Mouse (Mus musculus) myocyte (in vitro differentiated cells): Measurements from ENCODE around the gene Rab24. TPM values are rescaled to one million over a fixed set of nuclear protein-coding genes. Genes with fewer than 3 reads are reported as not detected.

Source experiments
- H3K27me3 ChIP-seq: one replicate; pipeline ENCODE4 v1.6.1; 2011; ENCODE audit not compliant: control insufficient read depth, insufficient read depth, insufficient read length
- H3K36me3 ChIP-seq: one replicate; pipeline ENCODE4 v1.6.1; 2011; ENCODE audit not compliant: control insufficient read depth, insufficient read depth
- H3K4me2 ChIP-seq: one replicate; pipeline ENCODE4 v1.6.1; 2011; ENCODE audit warnings: low read depth, control low read depth
- H3K4me3 ChIP-seq: one replicate; pipeline ENCODE4 v1.5.1; 2011; ENCODE audit warnings: mild to moderate bottlenecking, control low read depth, moderate library complexity
- H3K79me2 ChIP-seq: one replicate; pipeline ENCODE4 v1.6.1; 2011; ENCODE audit not compliant: control insufficient read depth, insufficient read depth
- H3ac ChIP-seq: one replicate; pipeline ENCODE4 v1.6.1; 2011; ENCODE audit not compliant: control insufficient read depth, insufficient read length
- CEBPB ChIP-seq: IDR thresholded peaks from 2 replicates; pipeline ENCODE4 v1.6.1; 2011; ENCODE audit warnings: mild to moderate bottlenecking, moderate library complexity; ENCODE audit not compliant: poor library complexity, insufficient read depth, severe bottlenecking
- E2F4 ChIP-seq: IDR thresholded peaks from one replicate; pipeline ENCODE4 v1.6.1; 2011; ENCODE audit warnings: mild to moderate bottlenecking, control low read depth, moderate library complexity; ENCODE audit not compliant: insufficient read depth
- MAX ChIP-seq: IDR thresholded peaks from one replicate; pipeline ENCODE4 v1.6.1; 2011; ENCODE audit warnings: low read depth, mild to moderate bottlenecking, control low read depth
- MYOD1 ChIP-seq, 3 experiments: IDR thresholded peaks; one replicate each; pipeline ENCODE4 v1.6.1; 2011; ENCODE audit warnings: control low read depth in 2 of 3, low read depth in 2 of 3, mild to moderate bottlenecking in 2 of 3, moderate library complexity in 1 of 3; ENCODE audit not compliant: insufficient read length in 2 of 3, control insufficient read depth in 1 of 3
- MYOG ChIP-seq, 3 experiments: IDR thresholded peaks; one replicate each; pipeline ENCODE4 v1.6.1; 2011; ENCODE audit warnings: control low read depth in 2 of 3, low read depth in 2 of 3, mild to moderate bottlenecking in 2 of 3; ENCODE audit not compliant: insufficient read length in 2 of 3, control insufficient read depth in 1 of 3, insufficient read depth in 1 of 3
- POLR2A ChIP-seq: IDR thresholded peaks from one replicate; pipeline ENCODE4 v1.6.1; 2011; ENCODE audit warnings: low read depth, mild to moderate bottlenecking, control low read depth, moderate library complexity; ENCODE audit not compliant: insufficient read length
- POLR2AphosphoS2 ChIP-seq: IDR thresholded peaks from one replicate; pipeline ENCODE4 v1.6.1; 2011; ENCODE audit warnings: low read depth, control low read depth; ENCODE audit not compliant: insufficient read length
- REST ChIP-seq: IDR thresholded peaks from one replicate; pipeline ENCODE4 v1.6.1; 2011; ENCODE audit warnings: mild to moderate bottlenecking, control low read depth, moderate library complexity; ENCODE audit not compliant: insufficient read depth, insufficient read length
- SRF ChIP-seq: IDR thresholded peaks from one replicate; pipeline ENCODE4 v1.6.1; 2011; ENCODE audit warnings: low read depth; ENCODE audit not compliant: control insufficient read depth, insufficient read length
- TCF12 ChIP-seq: IDR thresholded peaks from one replicate; pipeline ENCODE4 v1.6.1; 2011; ENCODE audit warnings: mild to moderate bottlenecking, control low read depth; ENCODE audit not compliant: poor library complexity, insufficient read depth, severe bottlenecking
- TCF3 ChIP-seq: IDR thresholded peaks from one replicate; pipeline ENCODE4 v1.6.1; 2011; ENCODE audit warnings: low read depth, control low read depth; ENCODE audit not compliant: insufficient read length
- USF1 ChIP-seq: IDR thresholded peaks from one replicate; pipeline ENCODE4 v1.6.1; 2011; ENCODE audit warnings: low read depth, mild to moderate bottlenecking, control low read depth, moderate library complexity
- polyA plus RNA-seq: library from polyadenylated mRNA; unstranded; fragments of >200 nt; fragmentation: generic; extraction: Trizol; gene quantifications from one replicate; pipeline ENCODE4 v1.2.1, GENCODE M21; 2012; ENCODE audit warnings: missing spikeins

The Rab24 gene
- polyA plus RNA-seq, 1 experiment: 59.8 TPM

DNA sequence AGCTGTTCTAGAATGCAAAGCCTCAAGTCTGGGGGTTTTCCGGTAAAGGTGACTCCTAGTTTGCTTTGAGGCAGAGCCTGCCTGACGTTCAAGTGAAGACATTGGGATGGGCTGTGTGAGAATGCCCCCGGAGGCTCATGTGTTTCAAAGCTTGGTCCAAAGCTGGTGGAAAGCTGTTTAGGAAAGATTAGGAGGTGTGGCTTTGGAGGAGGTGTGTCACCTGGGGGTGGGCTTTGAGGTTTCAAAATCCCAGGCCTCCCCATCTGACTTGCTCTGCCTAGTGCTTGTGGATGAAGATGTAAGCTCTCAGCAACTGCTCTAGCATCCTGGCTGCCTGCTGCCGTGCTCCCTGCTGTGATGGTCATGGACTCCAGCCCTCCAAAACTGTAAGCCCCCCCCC lies 14.0 kb upstream of the Rab24 start:
- H3K79me2 ChIP-seq: no peaks in the 10 kb centered on the region
- H3K27me3 ChIP-seq: no peaks in the 10 kb centered on the region
- TF ChIP-seq SRF (no peak), TCF3 (no peak), POLR2A (no peak), E2F4 (no peak), MYOD1 (IDR thresholded peaks at IDR 0.05; ENCODE audit: control insufficient read depth in 1 of 3, insufficient read length in 2 of 3, low read depth in 2 of 3) (no peak), CEBPB (no peak), REST (no peak), TCF12 (no peak), MYOG (IDR thresholded peaks at IDR 0.05; ENCODE audit: control insufficient read depth in 1 of 3, insufficient read depth in 1 of 3, insufficient read length in 2 of 3, low read depth in 2 of 3) (no peak), POLR2AphosphoS2 (no peak), MAX (no peak), USF1 (no peak)
- H3K4me3 ChIP-seq: no peak overlapping the region
- H3K4me2 ChIP-seq: no peak overlapping the region
- no peaks in the 10 kb centered on the region for H3K36me3 ChIP-seq
- no peak overlapping the region for H3ac ChIP-seq

DNA sequence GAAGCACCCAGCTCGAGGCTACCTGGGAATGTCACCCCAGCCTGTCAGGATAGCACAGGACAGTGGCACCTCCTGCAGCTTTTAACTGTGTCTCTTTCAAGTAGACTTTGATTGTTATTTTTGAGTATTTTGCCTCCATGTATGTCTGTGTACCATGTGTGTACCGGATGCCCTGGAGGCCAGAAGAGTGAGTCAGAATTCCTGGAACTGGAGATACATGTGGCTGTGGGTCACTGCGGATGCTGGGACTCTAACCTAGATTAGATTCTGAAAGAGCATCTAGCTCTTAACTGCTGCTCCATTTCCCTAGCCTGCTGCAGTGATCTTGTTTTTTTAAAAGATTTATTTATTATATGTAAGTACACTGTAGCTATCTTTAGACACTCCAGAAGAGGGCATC lies 10.6 kb upstream of the Rab24 start:
- Histone ChIP-seq H3K79me2 (peaks cover 11% of the 10 kb centered on the region), H3K27me3 (no peaks in the 10 kb centered on the region), H3K36me3 (no peaks in the 10 kb centered on the region), H3K4me3 (no peak overlapping the region), H3K4me2 (no peak overlapping the region), H3ac (no peak overlapping the region)
- TF ChIP-seq E2F4 (no peak), SRF (no peak), MYOD1 (IDR thresholded peaks at IDR 0.05; ENCODE audit: control insufficient read depth in 1 of 3, insufficient read length in 2 of 3, low read depth in 2 of 3) (no peak), TCF12 (no peak), CEBPB (no peak), REST (no peak), MAX (no peak), USF1 (no peak), POLR2AphosphoS2 (no peak), MYOG (IDR thresholded peaks at IDR 0.05; ENCODE audit: control insufficient read depth in 1 of 3, insufficient read depth in 1 of 3, insufficient read length in 2 of 3, low read depth in 2 of 3) (no peak), POLR2A (no peak), TCF3 (no peak)

DNA sequence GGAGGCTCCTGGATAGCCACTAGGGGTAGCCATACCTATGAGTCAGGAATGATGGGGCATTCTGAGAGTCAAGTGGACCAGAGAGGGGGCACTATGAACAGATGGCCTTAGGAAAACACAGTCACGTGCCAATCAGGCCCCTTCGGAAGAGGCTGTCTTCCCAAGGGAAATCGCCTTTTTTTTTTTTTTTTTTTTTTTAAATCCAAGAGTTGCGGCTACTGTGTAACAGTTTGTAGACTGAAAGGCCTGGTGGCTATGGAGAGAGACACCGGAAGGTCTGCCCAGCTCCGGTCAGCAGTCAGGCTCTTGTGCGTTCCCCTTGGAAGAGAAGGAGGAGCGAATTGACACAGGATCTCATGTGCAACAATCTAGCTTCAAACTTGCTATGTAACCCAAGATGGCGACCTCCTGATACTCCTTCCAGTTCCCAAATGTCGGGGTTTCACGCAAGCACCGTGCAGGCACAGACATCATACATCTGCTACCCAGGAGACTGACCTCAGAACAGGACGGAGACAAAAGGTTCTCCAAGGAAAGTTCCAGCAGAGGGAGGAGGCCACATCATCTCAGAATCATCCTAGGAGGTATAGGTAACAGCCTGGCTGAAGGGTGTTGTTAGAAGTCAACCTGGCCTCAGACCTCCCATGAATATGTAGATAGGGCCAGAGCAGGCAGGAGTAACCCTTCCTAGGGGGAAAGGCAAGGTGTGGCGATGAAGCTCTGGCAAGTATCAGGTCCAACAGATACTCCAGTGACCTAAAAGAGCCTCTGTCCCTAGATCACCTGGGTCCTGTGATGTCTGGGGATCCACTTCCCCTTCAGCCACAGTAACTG lies 9.0 kb upstream of the Rab24 start:
- H3ac ChIP-seq: peak overlapping the region; percentile 50
- no peaks in the 10 kb centered on the region for H3K36me3 ChIP-seq
- H3K79me2 ChIP-seq: peaks cover 11% of the 10 kb centered on the region
- H3K27me3 ChIP-seq: no peaks in the 10 kb centered on the region
- peak overlapping the region; percentile 96 for H3K4me2 ChIP-seq
- peak overlapping the region; percentile 36 for H3K4me3 ChIP-seq
- TF ChIP-seq USF1 (peak; percentile 50), TCF12 (no peak)

DNA sequence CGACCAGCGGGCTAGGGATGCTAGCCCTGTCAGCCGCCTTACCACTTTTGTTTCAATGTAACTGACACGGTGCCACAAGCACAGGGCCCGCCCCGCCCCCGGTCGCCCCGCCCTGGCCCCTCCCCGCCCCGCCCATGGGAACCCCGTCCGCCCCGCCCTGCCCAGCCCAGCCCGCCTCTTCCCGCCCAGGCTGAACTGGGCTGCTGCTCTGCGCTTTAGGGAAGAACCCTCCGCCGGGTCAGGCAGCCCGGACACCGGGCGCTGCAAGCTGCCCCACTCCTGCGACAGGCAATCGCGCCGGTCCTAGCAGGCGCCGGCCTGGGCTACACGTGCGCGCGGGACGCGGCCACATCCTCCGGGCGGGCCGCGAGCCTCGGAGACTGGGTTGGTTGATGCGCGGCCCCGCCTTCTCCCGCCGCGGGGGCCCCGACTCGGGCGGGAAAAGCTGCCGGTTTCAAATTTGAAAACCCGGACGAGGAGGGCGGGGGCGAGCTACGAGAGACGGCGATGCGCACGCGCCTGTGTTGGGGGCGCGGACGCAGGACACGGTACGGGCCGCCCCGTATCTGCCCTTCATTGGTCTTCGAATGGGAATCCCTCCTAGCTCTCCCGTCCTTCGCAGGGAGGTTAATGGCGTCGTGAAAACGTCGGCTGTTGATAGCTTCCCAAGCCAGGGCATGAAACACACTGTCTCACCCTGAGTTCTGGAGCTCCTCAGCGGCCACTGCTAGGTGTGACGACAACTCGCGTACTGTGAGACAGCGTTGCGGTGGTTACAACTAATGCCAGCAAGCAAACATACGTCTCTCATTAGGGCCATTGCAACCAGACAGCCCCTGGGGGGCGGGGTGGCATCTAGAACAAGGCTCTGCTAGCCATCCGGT lies 8.2 kb upstream of the Rab24 start, which contains the start of gene Mxd3:
TSS of gene Mxd3 (minus strand) at position 141 of the 884 bp plus-strand sequence.
- no peaks in the 10 kb centered on the region for H3K27me3 ChIP-seq
- TF ChIP-seq POLR2A (peak; percentile 72), POLR2AphosphoS2 (peak; percentile 58), MYOG (IDR thresholded peaks at IDR 0.05; ENCODE audit: control insufficient read depth in 1 of 3, insufficient read depth in 1 of 3, insufficient read length in 2 of 3, low read depth in 2 of 3) (no peak), MAX (no peak), SRF (no peak), TCF12 (no peak), MYOD1 (IDR thresholded peaks at IDR 0.05; ENCODE audit: control insufficient read depth in 1 of 3, insufficient read length in 2 of 3, low read depth in 2 of 3) (peak in 1 of 3 experiments; percentile 24), TCF3 (no peak), USF1 (no peak), CEBPB (no peak), E2F4 (peak; percentile 88), REST (no peak)
- H3K36me3 ChIP-seq: no peaks in the 10 kb centered on the region

More for the DNA sequence above, 8.2 kb upstream of the Rab24 start, which contains the start of gene Mxd3:
- peak within 1 kb of the TSS; percentile 50 for H3ac ChIP-seq
- H3K79me2 ChIP-seq: peaks cover 11% of the 10 kb centered on the region
- H3K4me3 ChIP-seq: peak within 1 kb of the TSS; percentile 36
- peak within 1 kb of the TSS; percentile 96 for H3K4me2 ChIP-seq
